Mouse (Mus musculus) mouse embryonic stem cell (cell line): ENCODE data around the gene Nt5c3b.

Experiments used
- in situ Hi-C, 2 experiments: fragments of 300-500 bp; cut with MboI; formaldehyde crosslinking; loops; 1 replicate in 1 of 2; 3 replicates in 1 of 2; pipeline ENCODE4 v1.14.3; 2019 to 2020; ENCODE audit warnings: low sequenced_read_pairs in 2 of 2, low pct_unique_long_range_greater_than_20kb in 1 of 2, mixed read lengths in 1 of 2; ENCODE audit not compliant: unreplicated experiment in 1 of 2

Gene Nt5c3b

GRCm38 (mm10) chr11:100441797-100442196 lies at the start of gene Nt5c3b, which contains the start of gene Klhl10:
Nt5c3b (minus strand) TSS chr11:100441808.
Klhl10 (plus strand) TSS chr11:100441917.
- in situ Hi-C loops: no loop called here

GRCm38 (mm10) chr11:100490951-100491350 lies 49.3 kb upstream of the Nt5c3b start:
- in situ Hi-C loops: no loop called here

- in situ Hi-C loops: no loop called here
These were observed 44.4 kb upstream of the Nt5c3b start for GRCm38 (mm10) chr11:100485801-100486538.

- in situ Hi-C loops: loop anchor here in 1 of 2 experiments (5.0 kb wide), 1 partner anchor 103 kb away; no protein-coding TSS in a partner anchor
These were observed 42.9 kb upstream of the Nt5c3b start for GRCm38 (mm10) chr11:100484461-100484860.

- in situ Hi-C loops: no loop called here
These were observed 37.5 kb upstream of the Nt5c3b start for GRCm38 (mm10) chr11:100479152-100479551.

- in situ Hi-C loops: no loop called here
These were observed 34.7 kb upstream of the Nt5c3b start for GRCm38 (mm10) chr11:100476281-100476680.

- in situ Hi-C loops: no loop called here
These were observed 31.3 kb upstream of the Nt5c3b start for GRCm38 (mm10) chr11:100472935-100473295.

GRCm38 (mm10) chr11:100472197-100472934 lies 30.8 kb upstream of the Nt5c3b start, which contains the start of gene Klhl11:
Klhl11 (minus strand) TSS chr11:100472741.
- in situ Hi-C loops: no loop called here

- in situ Hi-C loops: no loop called here
These were observed 30.0 kb upstream of the Nt5c3b start for GRCm38 (mm10) chr11:100471352-100472196.

GRCm38 (mm10) chr11:100465833-100466232 lies 24.2 kb upstream of the Nt5c3b start:
- in situ Hi-C loops: no loop called here

- in situ Hi-C loops: no loop called here
These were observed 23.7 kb upstream of the Nt5c3b start for GRCm38 (mm10) chr11:100465229-100465792.

- in situ Hi-C loops: no loop called here
These were observed 21.1 kb upstream of the Nt5c3b start for GRCm38 (mm10) chr11:100462699-100463098.

GRCm38 (mm10) chr11:100457711-100458110 lies 16.1 kb upstream of the Nt5c3b start:
- in situ Hi-C loops: no loop called here

GRCm38 (mm10) chr11:100457247-100457646 lies 15.6 kb upstream of the Nt5c3b start:
- in situ Hi-C loops: no loop called here

GRCm38 (mm10) chr11:100442625-100443024 lies 1.0 kb upstream of the Nt5c3b start:
- in situ Hi-C loops: no loop called here

- in situ Hi-C loops: no loop called here
These were observed 701 bp downstream of the Nt5c3b start for GRCm38 (mm10) chr11:100440691-100441522.

- in situ Hi-C loops: no loop called here
These were observed 3.7 kb downstream of the Nt5c3b start for GRCm38 (mm10) chr11:100437901-100438300.
